Mouse (Mus musculus): ENCODE measurements around the gene Zfp574. TPM values are rescaled to one million over a fixed set of nuclear protein-coding genes. Genes with fewer than 3 reads are reported as not detected.

Gene Zfp574
- polyA plus RNA-seq, 1 experiment from 2014 or later = 24.6 TPM

GRCm38 (mm10) chr7:25132318-25132960 lies 60.1 kb downstream of the Zfp574 start:
- 6% methylated on average over 25 of the region's 25 CpGs for WGBS
- Histone ChIP-seq H3K27me3 (ENCODE audit: control insufficient read depth, insufficient read depth, low read length) (no peaks in the 10 kb centered on the region), H3K9ac (replicated peaks; ENCODE audit: low read depth, low read length) (no peak overlapping the region), H3K9me3 (ENCODE audit: control insufficient read depth, low read length) (no peaks in the 10 kb centered on the region), H3K27ac (ENCODE audit: low read depth, low read length) (no peak overlapping the region), H3K36me3 (ENCODE audit: control insufficient read depth, insufficient read depth, low read length) (no peaks in the 10 kb centered on the region), H3K4me3 (ENCODE audit: low read depth, low read length) (no peak overlapping the region), H3K4me1 (ENCODE audit: control insufficient read depth, insufficient read depth, low read length) (peaks cover 10% of the 10 kb centered on the region; the same call in 1 of the 2 replicates), H3K4me2 (ENCODE audit: low read depth, low read length) (no peak overlapping the region)
- ATAC-seq (ENCODE audit: low read depth) = no peak; the same call in 1 of the 2 replicates

Small RNA genes lying within 50 kb of the gene (microRNA-seq; reads per million reads assigned to microRNA genes)
- gene Mir6537 = not detected

Other genes starting within 250 kb of the Zfp574 start
- gene Gm9844, start 210.4 kb upstream of the Zfp574 start, polyA plus RNA-seq (2014; fragmentation: Nextera tagmentation; extraction: Ambion mirVana) = 25.0 and 25.6 TPM in 2 replicates
- not detected in 2 replicates for gene Lypd4, start 202.6 kb upstream of the Zfp574 start, polyA plus RNA-seq (2014; fragmentation: Nextera tagmentation; extraction: Ambion mirVana)
- 0.22 TPM in 1 of 2 replicates, not detected in the other for gene Dmrtc2, start 202.5 kb upstream of the Zfp574 start, polyA plus RNA-seq (2014; fragmentation: Nextera tagmentation; extraction: Ambion mirVana)
- 1,219 and 1,260 TPM in 2 replicates for gene Rps19, start 188.2 kb upstream of the Zfp574 start, polyA plus RNA-seq (2014; fragmentation: Nextera tagmentation; extraction: Ambion mirVana)
- gene Cd79a, start 175.2 kb upstream of the Zfp574 start, polyA plus RNA-seq (2014; fragmentation: Nextera tagmentation; extraction: Ambion mirVana) = 0.16 and 0.18 TPM in 2 replicates
- gene Arhgef1, start 169.7 kb upstream of the Zfp574 start, polyA plus RNA-seq (2014; fragmentation: Nextera tagmentation; extraction: Ambion mirVana) = 65.6 and 71.6 TPM in 2 replicates
- 1.2 and 1.5 TPM in 2 replicates for gene Gm4881, start 128.1 kb upstream of the Zfp574 start, polyA plus RNA-seq (2014; fragmentation: Nextera tagmentation; extraction: Ambion mirVana)
- gene Rabac1, start 99.8 kb upstream of the Zfp574 start, polyA plus RNA-seq (2014; fragmentation: Nextera tagmentation; extraction: Ambion mirVana) = 319 and 339 TPM in 2 replicates
- 414 and 429 TPM in 2 replicates for gene Atp1a3, start 66.6 kb upstream of the Zfp574 start, polyA plus RNA-seq (2014; fragmentation: Nextera tagmentation; extraction: Ambion mirVana)
- 22.2 and 28.1 TPM in 2 replicates for gene Grik5, start 221 bp upstream of the Zfp574 start, polyA plus RNA-seq (2014; fragmentation: Nextera tagmentation; extraction: Ambion mirVana)
- 27.5 and 33.6 TPM in 2 replicates for gene Pou2f2, start 107.2 kb downstream of the Zfp574 start, polyA plus RNA-seq (2014; fragmentation: Nextera tagmentation; extraction: Ambion mirVana)
- 14.9 and 15.3 TPM in 2 replicates for gene Dedd2, start 148.0 kb downstream of the Zfp574 start, polyA plus RNA-seq (2014; fragmentation: Nextera tagmentation; extraction: Ambion mirVana)
- gene Zfp526, start 148.9 kb downstream of the Zfp574 start, polyA plus RNA-seq (2014; fragmentation: Nextera tagmentation; extraction: Ambion mirVana) = 1.7 and 2.8 TPM in 2 replicates
- 21.5 and 25.1 TPM in 2 replicates for gene Gsk3a, start 165.3 kb downstream of the Zfp574 start, polyA plus RNA-seq (2014; fragmentation: Nextera tagmentation; extraction: Ambion mirVana)
- gene Erf, start 178.2 kb downstream of the Zfp574 start, polyA plus RNA-seq (2014; fragmentation: Nextera tagmentation; extraction: Ambion mirVana) = 4.5 and 4.8 TPM in 2 replicates
- 43.3 and 46.6 TPM in 2 replicates for gene Cic, start 195.1 kb downstream of the Zfp574 start, polyA plus RNA-seq (2014; fragmentation: Nextera tagmentation; extraction: Ambion mirVana)
- gene Pafah1b3, start 225.4 kb downstream of the Zfp574 start, polyA plus RNA-seq (2014; fragmentation: Nextera tagmentation; extraction: Ambion mirVana) = 561 and 590 TPM in 2 replicates
- gene Prr19, start 228.8 kb downstream of the Zfp574 start, polyA plus RNA-seq (2014; fragmentation: Nextera tagmentation; extraction: Ambion mirVana) = 2.7 and 4.3 TPM in 2 replicates
- gene Tmem145, start 233.5 kb downstream of the Zfp574 start, polyA plus RNA-seq (2014; fragmentation: Nextera tagmentation; extraction: Ambion mirVana) = 70.6 and 94.9 TPM in 2 replicates
- 22.6 and 22.9 TPM in 2 replicates for gene Megf8, start 244.6 kb downstream of the Zfp574 start, polyA plus RNA-seq (2014; fragmentation: Nextera tagmentation; extraction: Ambion mirVana)

All from neural tube, embryonic 14.5 days (tissue).